Mouse (Mus musculus): ENCODE results near the gene Mtor. TPM values are rescaled to one million over a fixed set of nuclear protein-coding genes. Genes with fewer than 3 reads are reported as not detected.

Gene Mtor
- polyA plus RNA-seq, 1 experiment from 2014 or later = 11.5 TPM

DNA sequence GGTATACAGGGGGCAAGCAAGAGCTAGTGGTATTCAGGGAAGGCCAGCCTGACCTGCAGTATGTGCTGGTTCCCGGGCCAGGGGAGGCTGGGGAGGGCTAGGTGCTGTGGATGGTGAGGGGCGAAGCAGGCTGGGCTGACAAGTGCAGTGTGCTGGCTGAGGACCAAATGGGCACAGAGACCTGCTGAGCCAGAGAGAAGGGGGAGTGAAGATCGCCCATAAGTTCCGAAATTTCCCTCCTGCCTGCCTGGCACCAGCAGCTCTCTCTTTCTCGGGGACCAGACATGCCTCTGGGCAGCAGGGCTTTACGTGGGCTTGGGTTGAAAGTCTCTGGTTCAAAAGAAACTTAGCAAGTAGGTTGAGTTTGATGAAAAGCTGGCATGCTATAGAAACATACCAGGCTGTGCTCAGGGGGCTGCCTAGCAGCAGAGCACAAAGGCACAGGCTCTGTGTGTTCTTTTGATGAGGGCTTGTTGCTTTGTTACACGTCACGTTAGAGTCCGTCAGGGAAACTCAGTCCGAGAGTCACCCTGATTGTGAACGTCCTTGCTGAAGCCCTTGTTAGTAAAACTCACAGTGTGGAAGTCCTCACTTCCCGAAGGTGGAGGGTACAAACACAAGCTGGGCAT lies 12.4 kb downstream of the Mtor start:
- Histone ChIP-seq H3K27me3 (ENCODE audit: control insufficient read depth, insufficient read depth, low read length) (no peaks in the 10 kb centered on the region), H3K9me3 (replicated peaks; ENCODE audit: control insufficient read depth, low read length) (no peaks in the 10 kb centered on the region), H3K4me3 (ENCODE audit: low read length) (no peak overlapping the region), H3K4me1 (ENCODE audit: control insufficient read depth, insufficient read depth, low read length) (no peaks in the 10 kb centered on the region), H3K27ac (ENCODE audit: low read length) (no peak overlapping the region), H3K4me2 (ENCODE audit: low read depth, low read length) (no peak overlapping the region), H3K36me3 (ENCODE audit: control insufficient read depth, insufficient read depth) (peaks cover 79% of the 10 kb centered on the region), H3K9ac (ENCODE audit: low read length) (no peak overlapping the region)
- 87% methylated on average over 12 of the region's 12 CpGs for WGBS
- no peak for ATAC-seq (replicated peaks; ENCODE audit: extremely low read depth, insufficient read depth, low FRiP score)

DNA sequence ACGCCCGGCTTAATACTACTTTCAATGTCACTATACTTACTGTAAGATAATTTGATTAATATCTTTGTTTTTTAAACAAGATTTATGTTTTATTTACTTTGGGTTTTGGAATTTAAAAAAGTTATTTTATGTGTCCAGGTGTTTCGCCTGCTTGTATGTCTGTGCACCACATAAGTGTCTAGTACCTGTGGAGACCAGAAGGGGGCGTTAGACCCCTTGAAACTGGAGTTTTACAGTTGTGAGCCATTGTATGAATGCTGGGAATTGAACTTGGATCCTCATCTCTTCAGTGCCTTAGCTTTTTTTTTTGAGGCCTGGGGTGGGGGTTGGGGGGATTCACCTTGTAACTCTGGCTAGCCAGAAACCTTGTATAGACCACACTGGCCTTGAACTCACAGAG lies 13.4 kb downstream of the Mtor start:
- Histone ChIP-seq H3K9me3 (replicated peaks; ENCODE audit: control insufficient read depth, low read length) (no peaks in the 10 kb centered on the region), H3K27ac (ENCODE audit: low read length) (no peak overlapping the region), H3K4me1 (ENCODE audit: control insufficient read depth, insufficient read depth, low read length) (no peaks in the 10 kb centered on the region), H3K9ac (ENCODE audit: low read length) (no peak overlapping the region), H3K36me3 (ENCODE audit: control insufficient read depth, insufficient read depth) (peaks cover 78% of the 10 kb centered on the region), H3K27me3 (ENCODE audit: control insufficient read depth, insufficient read depth, low read length) (no peaks in the 10 kb centered on the region), H3K4me2 (ENCODE audit: low read depth, low read length) (no peak overlapping the region), H3K4me3 (ENCODE audit: low read length) (no peak overlapping the region)
- no peak for ATAC-seq (replicated peaks; ENCODE audit: extremely low read depth, insufficient read depth, low FRiP score)
- WGBS = 80% methylated on average over 4 of the region's 4 CpGs

DNA sequence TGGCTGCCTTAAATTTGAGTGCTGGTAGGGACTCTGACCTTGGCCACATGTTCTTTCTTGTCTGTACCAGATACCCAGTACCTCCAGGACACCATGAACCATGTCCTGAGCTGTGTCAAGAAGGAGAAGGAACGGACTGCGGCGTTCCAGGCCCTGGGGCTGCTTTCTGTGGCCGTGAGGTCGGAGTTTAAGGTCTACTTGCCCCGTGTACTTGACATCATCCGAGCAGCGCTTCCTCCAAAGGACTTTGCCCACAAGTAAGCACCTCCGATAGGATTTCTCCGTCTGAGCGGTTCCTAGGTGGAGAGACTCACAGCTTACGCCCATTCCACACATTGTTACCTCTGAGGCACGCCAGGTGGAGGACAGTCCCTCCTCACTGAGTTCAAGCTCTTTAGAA lies 14.3 kb downstream of the Mtor start:
- H3K27ac ChIP-seq (ENCODE audit: low read length) = no peak overlapping the region
- no peak overlapping the region for H3K9ac ChIP-seq (ENCODE audit: low read length)
- no peak overlapping the region for H3K4me2 ChIP-seq (ENCODE audit: low read depth, low read length)
- H3K4me1 ChIP-seq (ENCODE audit: control insufficient read depth, insufficient read depth, low read length) = no peaks in the 10 kb centered on the region
- H3K27me3 ChIP-seq (ENCODE audit: control insufficient read depth, insufficient read depth, low read length) = no peaks in the 10 kb centered on the region
- no peaks in the 10 kb centered on the region for H3K9me3 ChIP-seq (replicated peaks; ENCODE audit: control insufficient read depth, low read length)
- no peak overlapping the region for H3K4me3 ChIP-seq (ENCODE audit: low read length)
- peaks cover 74% of the 10 kb centered on the region for H3K36me3 ChIP-seq (ENCODE audit: control insufficient read depth, insufficient read depth)
- 93% methylated on average over 13 of the region's 13 CpGs for WGBS
- ATAC-seq (replicated peaks; ENCODE audit: extremely low read depth, insufficient read depth, low FRiP score) = no peak

DNA sequence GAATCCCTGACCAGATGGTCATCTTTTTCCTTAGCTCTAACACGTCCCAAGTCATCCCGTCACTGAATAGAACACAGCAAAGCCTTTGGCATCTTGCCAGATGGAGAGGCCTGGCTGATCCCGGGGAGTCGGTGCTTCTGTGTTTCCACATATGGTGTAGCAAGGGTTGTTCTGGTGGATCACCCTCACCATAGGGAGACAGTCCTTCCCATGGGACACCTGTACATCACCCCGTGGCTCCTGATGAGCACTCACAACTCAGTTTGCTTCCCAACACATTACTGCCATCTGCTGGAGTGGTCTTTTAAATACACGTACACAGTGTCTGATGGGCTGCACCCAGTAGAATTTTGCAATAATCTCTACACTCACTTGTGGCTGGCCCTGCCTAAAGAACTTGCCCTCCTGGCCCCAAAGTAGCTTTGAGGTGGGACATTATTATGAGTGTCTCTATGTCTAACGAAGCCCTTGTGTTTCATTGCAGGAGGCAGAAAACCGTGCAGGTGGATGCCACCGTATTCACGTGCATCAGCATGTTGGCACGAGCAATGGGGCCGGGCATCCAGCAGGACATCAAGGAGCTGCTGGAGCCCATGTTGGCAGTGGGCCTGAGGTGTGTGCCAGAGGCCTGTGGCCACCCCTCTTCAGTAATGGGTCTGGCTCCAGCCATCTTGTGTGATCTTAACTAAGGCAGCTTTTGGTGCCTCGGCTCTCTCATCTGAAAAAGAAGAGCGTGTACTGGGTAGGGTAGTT lies 15.0 kb downstream of the Mtor start:
- no peak; the same call in 1 of the 2 replicates for ATAC-seq (replicated peaks; ENCODE audit: extremely low read depth, insufficient read depth, low FRiP score)
- Histone ChIP-seq H3K27me3 (ENCODE audit: control insufficient read depth, insufficient read depth, low read length) (no peaks in the 10 kb centered on the region), H3K27ac (ENCODE audit: low read length) (no peak overlapping the region), H3K9me3 (replicated peaks; ENCODE audit: control insufficient read depth, low read length) (no peaks in the 10 kb centered on the region), H3K9ac (ENCODE audit: low read length) (no peak overlapping the region), H3K4me3 (ENCODE audit: low read length) (no peak overlapping the region), H3K4me2 (ENCODE audit: low read depth, low read length) (no peak overlapping the region), H3K36me3 (ENCODE audit: control insufficient read depth, insufficient read depth) (peaks cover 77% of the 10 kb centered on the region), H3K4me1 (ENCODE audit: control insufficient read depth, insufficient read depth, low read length) (no peaks in the 10 kb centered on the region)
- 71% methylated on average over 14 of the region's 14 CpGs for WGBS

DNA sequence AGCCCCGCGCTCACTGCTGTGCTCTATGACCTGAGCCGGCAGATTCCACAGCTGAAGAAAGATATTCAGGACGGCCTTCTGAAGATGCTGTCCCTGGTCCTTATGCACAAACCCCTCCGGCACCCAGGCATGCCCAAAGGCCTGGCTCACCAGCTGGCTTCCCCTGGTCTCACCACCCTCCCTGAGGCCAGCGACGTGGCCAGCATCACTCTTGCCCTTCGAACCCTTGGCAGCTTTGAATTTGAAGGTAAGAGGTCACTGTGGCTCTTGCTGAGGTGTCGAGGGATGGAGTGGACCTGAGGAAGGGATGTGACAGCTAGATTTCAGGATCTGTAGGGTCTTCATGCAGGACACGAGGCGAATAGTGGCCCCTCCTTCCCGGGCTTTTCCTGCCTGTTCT lies 15.9 kb downstream of the Mtor start:
- no peak overlapping the region for H3K27ac ChIP-seq (ENCODE audit: low read length)
- H3K4me2 ChIP-seq (ENCODE audit: low read depth, low read length) = no peak overlapping the region
- no peaks in the 10 kb centered on the region for H3K9me3 ChIP-seq (replicated peaks; ENCODE audit: control insufficient read depth, low read length)
- no peak overlapping the region for H3K9ac ChIP-seq (ENCODE audit: low read length)
- H3K4me3 ChIP-seq (ENCODE audit: low read length) = no peak overlapping the region
- H3K4me1 ChIP-seq (ENCODE audit: control insufficient read depth, insufficient read depth, low read length) = no peaks in the 10 kb centered on the region
- 82% methylated on average over 12 of the region's 12 CpGs for WGBS
- H3K27me3 ChIP-seq (ENCODE audit: control insufficient read depth, insufficient read depth, low read length) = no peaks in the 10 kb centered on the region
- no peak for ATAC-seq (replicated peaks; ENCODE audit: extremely low read depth, insufficient read depth, low FRiP score)
- peaks cover 78% of the 10 kb centered on the region for H3K36me3 ChIP-seq (ENCODE audit: control insufficient read depth, insufficient read depth)

DNA sequence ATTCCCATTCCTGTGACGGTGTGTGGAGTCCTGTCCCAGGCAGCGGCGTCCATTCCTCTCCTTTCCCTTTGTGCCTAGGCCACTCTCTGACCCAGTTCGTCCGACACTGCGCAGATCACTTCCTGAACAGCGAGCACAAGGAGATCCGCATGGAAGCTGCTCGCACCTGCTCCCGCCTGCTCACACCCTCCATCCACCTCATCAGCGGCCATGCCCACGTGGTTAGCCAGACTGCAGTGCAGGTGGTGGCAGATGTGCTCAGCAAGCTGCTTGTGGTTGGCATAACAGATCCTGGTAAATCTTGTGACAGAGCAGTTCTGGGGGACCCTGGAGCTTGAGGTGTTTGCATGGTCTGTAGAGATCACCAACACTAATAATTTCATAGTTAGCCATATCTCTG lies 16.5 kb downstream of the Mtor start:
- Histone ChIP-seq H3K27ac (ENCODE audit: low read length) (no peak overlapping the region), H3K27me3 (ENCODE audit: control insufficient read depth, insufficient read depth, low read length) (no peaks in the 10 kb centered on the region), H3K36me3 (ENCODE audit: control insufficient read depth, insufficient read depth) (peaks cover 78% of the 10 kb centered on the region), H3K4me2 (ENCODE audit: low read depth, low read length) (no peak overlapping the region), H3K4me3 (ENCODE audit: low read length) (no peak overlapping the region), H3K9ac (ENCODE audit: low read length) (no peak overlapping the region), H3K9me3 (replicated peaks; ENCODE audit: control insufficient read depth, low read length) (no peaks in the 10 kb centered on the region), H3K4me1 (ENCODE audit: control insufficient read depth, insufficient read depth, low read length) (no peaks in the 10 kb centered on the region)
- no peak for ATAC-seq (replicated peaks; ENCODE audit: extremely low read depth, insufficient read depth, low FRiP score)
- 94% methylated on average over 12 of the region's 12 CpGs for WGBS

DNA sequence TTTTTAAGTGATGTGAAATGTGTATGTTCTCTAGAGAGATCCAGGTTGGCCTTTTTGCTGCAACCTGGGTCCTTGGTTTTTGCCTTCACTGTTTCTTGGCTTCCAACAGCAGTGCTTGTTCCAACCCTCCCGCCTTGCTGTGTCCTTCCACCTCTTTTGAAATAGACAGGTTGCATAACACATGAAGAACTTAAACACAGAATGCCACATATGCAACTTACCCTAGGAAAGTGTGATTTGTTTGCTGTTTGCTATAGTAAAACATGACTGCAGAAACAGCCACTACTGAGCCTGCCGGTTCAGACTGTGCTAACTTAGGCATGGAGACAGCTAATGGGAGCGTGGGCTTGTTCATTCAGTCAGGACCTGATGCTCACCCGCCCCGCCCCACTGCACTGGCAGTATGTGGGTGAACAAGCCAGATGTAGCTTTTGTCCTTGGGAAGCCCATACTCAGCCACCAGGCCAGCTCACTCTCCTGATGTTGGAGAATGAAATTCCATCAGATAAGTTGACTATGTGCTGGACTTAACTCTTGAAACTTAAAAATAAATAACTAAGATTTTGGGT lies 18.2 kb downstream of the Mtor start:
- no peak overlapping the region for H3K4me2 ChIP-seq (ENCODE audit: low read depth, low read length)
- WGBS = 91% methylated on average over 5 of the region's 5 CpGs
- no peak for ATAC-seq (replicated peaks; ENCODE audit: extremely low read depth, insufficient read depth, low FRiP score)

DNA sequence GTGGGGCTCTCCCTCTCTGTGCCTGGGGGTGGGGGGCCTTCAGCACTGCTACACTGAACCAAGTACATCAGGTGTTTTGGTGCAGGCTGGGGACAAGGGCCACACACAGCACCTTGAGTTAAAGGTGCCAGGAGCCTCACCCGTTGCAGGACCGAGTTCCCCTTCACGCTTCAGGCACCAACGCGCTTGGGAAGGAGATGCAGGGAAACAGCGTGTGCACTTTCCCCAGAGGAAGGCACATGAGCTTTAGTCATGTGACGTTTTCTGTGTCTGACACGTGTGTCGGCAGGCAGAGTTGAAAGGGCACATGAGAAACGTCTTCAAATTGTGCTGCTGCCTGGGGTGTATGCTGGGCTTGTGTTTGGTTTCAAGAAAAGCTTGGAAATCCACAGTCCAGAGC lies 20.0 kb downstream of the Mtor start:
- Histone ChIP-seq H3K9ac (ENCODE audit: low read length) (no peak overlapping the region), H3K4me3 (ENCODE audit: low read length) (no peak overlapping the region), H3K4me2 (ENCODE audit: low read depth, low read length) (no peak overlapping the region), H3K27ac (ENCODE audit: low read length) (no peak overlapping the region), H3K27me3 (ENCODE audit: control insufficient read depth, insufficient read depth, low read length) (no peaks in the 10 kb centered on the region), H3K36me3 (ENCODE audit: control insufficient read depth, insufficient read depth) (peaks cover 85% of the 10 kb centered on the region), H3K9me3 (replicated peaks; ENCODE audit: control insufficient read depth, low read length) (no peaks in the 10 kb centered on the region), H3K4me1 (ENCODE audit: control insufficient read depth, insufficient read depth, low read length) (no peaks in the 10 kb centered on the region)
- no peak for ATAC-seq (replicated peaks; ENCODE audit: extremely low read depth, insufficient read depth, low FRiP score)
- WGBS = 94% methylated on average over 10 of the region's 10 CpGs

More for the DNA sequence above, 18.2 kb downstream of the Mtor start:
- Histone ChIP-seq H3K9me3 (replicated peaks; ENCODE audit: control insufficient read depth, low read length) (no peaks in the 10 kb centered on the region), H3K27me3 (ENCODE audit: control insufficient read depth, insufficient read depth, low read length) (no peaks in the 10 kb centered on the region), H3K27ac (ENCODE audit: low read length) (no peak overlapping the region), H3K4me3 (ENCODE audit: low read length) (no peak overlapping the region), H3K4me1 (ENCODE audit: control insufficient read depth, insufficient read depth, low read length) (no peaks in the 10 kb centered on the region), H3K36me3 (ENCODE audit: control insufficient read depth, insufficient read depth) (peaks cover 85% of the 10 kb centered on the region), H3K9ac (ENCODE audit: low read length) (no peak overlapping the region)

DNA sequence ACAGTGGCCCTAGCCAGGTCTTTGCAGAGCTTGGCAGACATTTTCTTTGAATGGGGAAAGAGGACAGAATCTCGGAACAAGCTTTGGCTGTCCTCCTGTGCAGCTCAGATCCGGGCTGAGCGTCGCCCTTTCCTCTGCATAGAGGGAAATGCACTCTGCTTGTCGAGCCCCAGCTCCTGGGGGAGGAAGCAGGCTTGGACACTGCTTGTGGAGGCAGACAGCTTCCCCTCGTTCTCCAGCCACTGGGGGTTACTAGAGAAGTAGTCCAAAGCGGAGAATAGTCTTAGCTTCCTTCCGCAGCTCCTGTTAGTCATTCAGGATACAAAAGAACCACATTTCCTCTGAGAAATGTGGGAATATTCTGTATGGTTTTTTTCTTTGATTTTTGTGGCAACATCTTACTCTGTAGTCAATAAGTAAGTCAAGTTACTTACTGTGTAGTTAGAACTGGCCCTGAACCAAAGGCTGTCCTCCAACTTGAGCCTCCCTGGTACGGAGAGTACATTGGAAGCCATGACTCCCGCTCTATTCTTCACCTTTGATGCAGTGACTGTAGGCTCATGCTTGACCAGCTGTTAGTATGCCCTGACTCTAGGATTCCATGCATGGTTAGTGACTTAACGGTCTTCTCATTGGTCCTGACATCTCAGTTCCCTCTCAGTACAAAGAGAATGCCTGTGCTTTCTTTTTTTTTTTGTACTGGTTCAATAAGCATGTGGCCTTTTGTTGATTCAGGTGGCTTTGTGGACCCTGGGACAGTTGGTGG lies 21.3 kb downstream of the Mtor start:
- H3K4me1 ChIP-seq (ENCODE audit: control insufficient read depth, insufficient read depth, low read length) = no peaks in the 10 kb centered on the region
- H3K9me3 ChIP-seq (replicated peaks; ENCODE audit: control insufficient read depth, low read length) = no peaks in the 10 kb centered on the region
- H3K4me2 ChIP-seq (ENCODE audit: low read depth, low read length) = no peak overlapping the region
- H3K9ac ChIP-seq (ENCODE audit: low read length) = no peak overlapping the region
- peaks cover 77% of the 10 kb centered on the region for H3K36me3 ChIP-seq (ENCODE audit: control insufficient read depth, insufficient read depth)
- no peaks in the 10 kb centered on the region for H3K27me3 ChIP-seq (ENCODE audit: control insufficient read depth, insufficient read depth, low read length)
- H3K27ac ChIP-seq (ENCODE audit: low read length) = no peak overlapping the region
- H3K4me3 ChIP-seq (ENCODE audit: low read length) = no peak overlapping the region
- WGBS = 90% methylated on average over 11 of the region's 11 CpGs
- ATAC-seq (replicated peaks; ENCODE audit: extremely low read depth, insufficient read depth, low FRiP score) = no peak
